9 mouse cellular contexts compared by ENCODE assay signal in the genomic region with DNA sequence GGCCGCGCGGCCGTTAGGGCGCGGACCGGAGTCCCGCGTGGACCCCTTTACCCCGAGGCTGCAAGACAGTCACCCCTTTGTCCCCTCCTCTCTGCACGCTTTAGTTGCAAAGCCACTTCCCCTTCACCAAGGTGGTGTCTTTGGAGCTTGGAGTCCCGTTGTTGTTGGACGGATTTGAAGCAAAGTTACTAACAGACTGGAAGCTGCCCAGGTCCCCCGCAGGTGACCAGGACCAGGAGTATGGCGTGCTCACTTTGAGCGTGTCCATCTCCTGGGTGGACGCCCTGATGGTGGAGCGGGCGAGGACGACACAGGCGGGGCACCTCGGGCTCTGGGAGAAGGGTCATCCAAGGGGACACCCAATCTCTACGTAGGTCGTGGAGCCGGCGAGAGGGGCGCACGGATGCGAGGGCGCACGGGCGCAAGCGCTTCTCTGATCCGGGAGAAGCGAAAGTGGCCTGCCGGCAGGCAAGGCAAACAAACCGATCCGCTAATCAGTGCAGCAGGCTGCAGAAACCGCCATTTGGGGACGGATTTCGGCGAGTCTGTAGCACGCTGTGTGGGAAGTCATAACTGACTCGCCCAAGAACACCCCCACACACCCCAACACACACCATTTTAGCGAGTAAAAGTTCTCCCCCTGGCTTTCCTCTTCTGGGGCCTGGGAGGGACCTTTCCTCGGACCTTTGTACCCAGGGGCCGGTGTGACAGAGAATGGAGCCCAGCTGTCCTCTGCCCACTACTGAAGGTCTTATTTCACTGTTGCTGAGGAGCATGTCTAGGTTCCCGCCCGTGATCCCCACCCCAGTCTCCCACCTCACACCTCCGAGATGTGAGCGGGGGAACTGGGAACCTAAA. TPM values are rescaled to one million over a fixed set of nuclear protein-coding genes. Genes with fewer than 3 reads are reported as not detected.
DNase-seq lines count a peak whose midpoint lies in the region; ATAC-seq lines count a peak whose summit lies in the region.
"Had no signal": no experiment of that assay in that cellular context is flagged by ENCODE, and none has a peak within 500 bp of the region (broad histone marks: within the 10 kb centered on the region; RNA-seq: fewer than 3 reads in every experiment).

No protein-coding gene starts in this region.

- H3K27ac ChIP-seq in forebrain, embryonic 10.5 days = peak overlapping the region; percentile 86
- no peak overlapping the region for H3K27ac ChIP-seq in hindbrain, embryonic 14.5 days

- no peaks in the 10 kb centered on the region for H3K9me3 ChIP-seq in forebrain, embryonic 10.5 days
- H3K9me3 ChIP-seq in hindbrain, embryonic 14.5 days (ENCODE audit: control insufficient read depth, low read length) = no peaks in the 10 kb centered on the region

- H3K4me3 ChIP-seq in forebrain, embryonic 10.5 days = peak overlapping the region; percentile 59
- H3K4me3 ChIP-seq in hindbrain, embryonic 14.5 days (replicated peaks; ENCODE audit: low read length) = peak overlapping the region; percentile 36

- intact Hi-C loops in left cerebral cortex, postnatal 4 days (cut with DNase I) = no loop called here

- peak overlapping the region; percentile 60 for H3K4me2 ChIP-seq in hindbrain, embryonic 14.5 days (replicated peaks)

- under 1% methylated on average over 51 of the region's 51 CpGs for WGBS in forebrain, embryonic 10.5 days
- WGBS in hindbrain, embryonic 14.5 days = under 1% methylated on average over 51 of the region's 51 CpGs

- peak; percentile 21 for ATAC-seq in hindbrain, embryonic 14.5 days (ENCODE audit: low FRiP score)
- ATAC-seq in megakaryocyte progenitor cell, adult 5-6 weeks (replicated peaks; ENCODE audit: poor library complexity) = peak; percentile 53
- ATAC-seq: Patski had no signal

- H3K9ac ChIP-seq in hindbrain, embryonic 14.5 days = no peak overlapping the region

- peaks cover 30% of the 10 kb centered on the region for H3K4me1 ChIP-seq in forebrain, embryonic 10.5 days
- peaks cover 18% of the 10 kb centered on the region; the same call in 1 of the 2 replicates for H3K4me1 ChIP-seq in hindbrain, embryonic 14.5 days (replicated peaks; ENCODE audit: control insufficient read depth, insufficient read depth, low read length)

- peak; percentile 94 for DNase-seq in heart, adult 11 months
- no peak for DNase-seq in heart, adult 8-10 months (ENCODE audit: low spot score)
- peak; percentile 57 for DNase-seq in adrenal gland, postnatal 14 days
- peak; percentile 71 for DNase-seq in forebrain, embryonic 10.5 days (ENCODE audit: extremely low spot score, low spot score)
- no peak for DNase-seq in hindbrain, embryonic 14.5 days (ENCODE audit: low spot score)
- DNase-seq in left cerebral cortex, postnatal 4 days = peak; percentile 31
- DNase-seq in splenic B cell, adult 2 months (ENCODE audit: low read depth, low spot score) = peak; percentile 70

- peaks cover 3% of the 10 kb centered on the region for H3K36me3 ChIP-seq in forebrain, embryonic 10.5 days (replicated peaks)
- peaks cover 4% of the 10 kb centered on the region for H3K36me3 ChIP-seq in hindbrain, embryonic 14.5 days (replicated peaks; ENCODE audit: control insufficient read depth, insufficient read depth)
- H3K36me3 ChIP-seq in splenic B cell, adult 2 months (ENCODE audit: control insufficient read depth, insufficient read depth, low read length, poor library complexity, severe bottlenecking) = no peaks in the 10 kb centered on the region

- peaks cover 96% of the 10 kb centered on the region for H3K27me3 ChIP-seq in forebrain, embryonic 10.5 days (ENCODE audit: poor library complexity, severe bottlenecking)
- peaks cover 86% of the 10 kb centered on the region for H3K27me3 ChIP-seq in hindbrain, embryonic 14.5 days (ENCODE audit: control insufficient read depth, insufficient read depth, low read length)
- H3K27me3 ChIP-seq in splenic B cell, adult 2 months (ENCODE audit: control insufficient read depth, insufficient read depth, low read length, poor library complexity, severe bottlenecking) = peaks cover 4% of the 10 kb centered on the region; the same call in 1 of the 2 replicates
- H3K27me3 ChIP-seq: Patski had no signal

RNA-seq across cellular contexts. Expression of a gene that starts 4.5 kb away (rescaled TPM):
- under 1 TPM in 3 of 4 experiments, not detected in 1; 0.38 to 0.65 (median 0.49) TPM for total RNA-seq in heart, adult 8-10 months (2022)
- 0.41 and 0.56 TPM in 2 replicates for total RNA-seq in adrenal gland, postnatal 14 days (2021)
- polyA plus RNA-seq in forebrain, embryonic 10.5 days (2016; fragmentation: Nextera tagmentation; extraction: Ambion mirVana) = not detected in 2 replicates
- 0.11 TPM in 1 of 2 replicates, not detected in the other for polyA plus RNA-seq in hindbrain, embryonic 14.5 days (2014; fragmentation: Nextera tagmentation; extraction: Ambion mirVana)
- under 1 TPM; 0.22 to 0.64 TPM for total RNA-seq in left cerebral cortex, postnatal 4 days (2021)
- not detected in 2 replicates for total RNA-seq in megakaryocyte progenitor cell, adult 5-6 weeks (2015)
- not detected in 2 replicates for total RNA-seq in megakaryocyte progenitor cell, adult 5-6 weeks (2017)

RNA-seq across cellular contexts. Expression of a gene that starts 12.5 kb away (rescaled TPM):
- total RNA-seq in heart, adult 8-10 months (2022) = 10 to 100 TPM; 51.9 to 74.4 (median 64.3) TPM
- 52.0 and 53.0 TPM in 2 replicates for total RNA-seq in adrenal gland, postnatal 14 days (2021)
- 25.9 and 28.3 TPM in 2 replicates for polyA plus RNA-seq in forebrain, embryonic 10.5 days (2016; fragmentation: Nextera tagmentation; extraction: Ambion mirVana)
- 31.3 and 34.3 TPM in 2 replicates for polyA plus RNA-seq in hindbrain, embryonic 14.5 days (2014; fragmentation: Nextera tagmentation; extraction: Ambion mirVana)
- 10 to 100 TPM; 71.1 to 72.8 TPM for total RNA-seq in left cerebral cortex, postnatal 4 days (2021)
- 53.2 and 56.6 TPM in 2 replicates for total RNA-seq in megakaryocyte progenitor cell, adult 5-6 weeks (2015)
- 37.4 and 41.2 TPM in 2 replicates for total RNA-seq in megakaryocyte progenitor cell, adult 5-6 weeks (2017)

RNA-seq across cellular contexts. Expression of a gene that starts 17.1 kb away (rescaled TPM):
- 100 to 1,000 TPM in 1 of 4 experiments, 10 to 100 TPM in 3; 88.6 to 108 (median 96.9) TPM for total RNA-seq in heart, adult 8-10 months (2022)
- total RNA-seq in adrenal gland, postnatal 14 days (2021) = 105 and 112 TPM in 2 replicates
- 87.4 and 90.9 TPM in 2 replicates for polyA plus RNA-seq in forebrain, embryonic 10.5 days (2016; fragmentation: Nextera tagmentation; extraction: Ambion mirVana)
- polyA plus RNA-seq in hindbrain, embryonic 14.5 days (2014; fragmentation: Nextera tagmentation; extraction: Ambion mirVana) = 187 and 198 TPM in 2 replicates
- 100 to 1,000 TPM; 135 to 156 TPM for total RNA-seq in left cerebral cortex, postnatal 4 days (2021)
- 139 and 147 TPM in 2 replicates for total RNA-seq in megakaryocyte progenitor cell, adult 5-6 weeks (2015)
- 169 and 175 TPM in 2 replicates for total RNA-seq in megakaryocyte progenitor cell, adult 5-6 weeks (2017)

Comparison
In these comparisons a context has a peak if more than half of its experiments do, and no peak if none do; other contexts are left out.
1. DNase-seq: peak in heart, adult 11 months (single experiment), adrenal gland, postnatal 14 days (single experiment), forebrain, embryonic 10.5 days (single experiment), left cerebral cortex, postnatal 4 days (single experiment) and splenic B cell, adult 2 months (single experiment); none in heart, adult 8-10 months (single experiment) and hindbrain, embryonic 14.5 days (single experiment).